Mouse (Mus musculus): Measurements from ENCODE around the gene Rp2. TPM values are rescaled to one million over a fixed set of nuclear protein-coding genes. Genes with fewer than 3 reads are reported as not detected.
A peak's percentile ranks its signal among the peaks of the same experiment; 100 is the strongest.

The Rp2 gene
- polyA plus RNA-seq, 1 experiment from 2014 or later: 18.2 TPM

DNA sequence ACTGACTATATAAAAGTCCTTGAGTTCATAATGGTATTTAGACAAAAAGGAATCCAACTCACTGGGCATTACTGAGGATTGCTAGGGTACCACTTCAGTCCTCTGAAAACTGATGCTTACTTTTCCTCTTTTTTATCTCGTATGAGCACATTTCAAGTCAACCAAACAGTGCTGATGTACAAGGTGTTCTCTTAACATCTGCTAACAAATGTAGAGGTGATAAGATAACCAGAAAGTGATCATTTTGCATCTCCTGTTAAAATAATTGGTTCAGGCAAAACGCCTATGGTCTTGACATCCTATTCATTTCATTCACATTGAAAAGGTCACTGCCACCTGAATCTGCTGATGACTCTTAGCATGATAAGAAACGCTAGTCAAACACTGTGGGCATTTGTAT is 28.7 kb downstream of the Rp2 start:
- H3K27me3 ChIP-seq (replicated peaks; ENCODE audit: low read depth, poor library complexity, severe bottlenecking): no peaks in the 10 kb centered on the region
- WGBS: 77% methylated on average over 3 of the region's 3 CpGs
- no peaks in the 10 kb centered on the region; the same call in 1 of the 2 replicates for H3K36me3 ChIP-seq (replicated peaks)
- H3K4me3 ChIP-seq: no peak overlapping the region
- H3K4me1 ChIP-seq: no peaks in the 10 kb centered on the region
- no peak for DNase-seq (ENCODE audit: low spot score)
- no peaks in the 10 kb centered on the region for H3K9me3 ChIP-seq
- no peak overlapping the region for H3K27ac ChIP-seq (replicated peaks)

- 81% methylated on average over 4 of the region's 4 CpGs for WGBS
- no peak for DNase-seq (ENCODE audit: low spot score)
- peaks cover 4% of the 10 kb centered on the region; the same call in 1 of the 2 replicates for H3K36me3 ChIP-seq (replicated peaks)
- no peaks in the 10 kb centered on the region for H3K27me3 ChIP-seq (replicated peaks; ENCODE audit: low read depth, poor library complexity, severe bottlenecking)
- no peaks in the 10 kb centered on the region for H3K9me3 ChIP-seq
- H3K4me3 ChIP-seq: no peak overlapping the region
- no peaks in the 10 kb centered on the region for H3K4me1 ChIP-seq
- no peak overlapping the region for H3K27ac ChIP-seq (replicated peaks)
Observed at GRCm38 (mm10) chrX:20404068-20404467, 39.8 kb downstream of the Rp2 start.

DNA sequence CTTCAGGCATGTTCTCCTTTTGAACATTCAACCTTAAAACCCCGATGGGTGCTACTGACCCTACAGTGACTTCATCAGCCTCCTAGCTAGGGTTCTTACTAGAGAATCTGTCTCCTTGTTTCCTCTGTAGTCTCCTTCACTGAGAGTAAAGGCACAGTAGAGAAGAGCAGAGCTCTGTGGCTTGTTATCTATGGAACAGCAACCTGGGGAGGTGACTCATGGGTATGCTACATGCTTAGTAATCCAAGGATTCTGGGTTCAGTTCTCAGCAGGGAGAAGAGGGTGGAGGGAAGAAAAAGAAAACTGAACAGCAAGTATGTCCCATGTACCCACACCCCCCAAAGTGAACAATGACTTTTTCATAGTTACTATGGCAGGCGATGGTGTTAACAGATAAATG is 42.6 kb downstream of the Rp2 start:
- no peak for DNase-seq (ENCODE audit: low spot score)
- Histone ChIP-seq H3K9me3 (no peaks in the 10 kb centered on the region), H3K36me3 (replicated peaks) (peaks cover 4% of the 10 kb centered on the region; the same call in 1 of the 2 replicates), H3K4me1 (no peaks in the 10 kb centered on the region), H3K27me3 (replicated peaks; ENCODE audit: low read depth, poor library complexity, severe bottlenecking) (no peaks in the 10 kb centered on the region), H3K4me3 (no peak overlapping the region), H3K27ac (replicated peaks) (no peak overlapping the region)
- WGBS: 99% methylated on average over 2 of the region's 2 CpGs

GRCm38 (mm10) chrX:20407676-20408075 is 43.4 kb downstream of the Rp2 start:
- Histone ChIP-seq H3K4me1 (no peaks in the 10 kb centered on the region), H3K27ac (replicated peaks) (no peak overlapping the region), H3K4me3 (no peak overlapping the region), H3K36me3 (replicated peaks) (peaks cover 4% of the 10 kb centered on the region; the same call in 1 of the 2 replicates), H3K9me3 (no peaks in the 10 kb centered on the region), H3K27me3 (replicated peaks; ENCODE audit: low read depth, poor library complexity, severe bottlenecking) (no peaks in the 10 kb centered on the region)
- DNase-seq (ENCODE audit: low spot score): no peak
- WGBS: 77% methylated on average over 2 of the region's 2 CpGs

DNA sequence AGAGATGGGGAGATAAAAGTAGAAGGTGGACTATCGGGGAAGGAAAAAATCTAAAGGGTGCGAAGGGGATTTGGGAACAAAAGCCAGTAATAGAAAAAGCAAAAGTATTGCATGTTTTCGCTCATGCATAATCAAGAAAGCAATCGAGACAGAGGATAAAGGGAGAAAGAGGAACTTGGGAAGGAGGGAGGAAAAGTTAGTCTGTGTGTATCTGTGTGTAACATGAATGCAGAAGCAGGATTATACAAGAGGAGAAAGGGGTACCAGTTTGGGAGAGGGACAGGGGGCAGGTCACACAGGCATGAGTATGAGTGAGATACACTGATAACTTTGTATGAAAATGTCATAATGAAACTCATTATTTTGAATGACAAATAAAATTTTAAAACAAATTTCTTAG is 47.1 kb downstream of the Rp2 start:
- Histone ChIP-seq H3K27ac (replicated peaks) (no peak overlapping the region), H3K36me3 (replicated peaks) (peaks cover under 1% of the 10 kb centered on the region; the same call in 1 of the 2 replicates), H3K27me3 (replicated peaks; ENCODE audit: low read depth, poor library complexity, severe bottlenecking) (no peaks in the 10 kb centered on the region), H3K9me3 (no peaks in the 10 kb centered on the region), H3K4me3 (no peak overlapping the region), H3K4me1 (no peaks in the 10 kb centered on the region)
- DNase-seq (ENCODE audit: low spot score): no peak
- WGBS: 90% methylated on average over 4 of the region's 4 CpGs

- Histone ChIP-seq H3K4me3 (no peak overlapping the region), H3K36me3 (replicated peaks) (no peaks in the 10 kb centered on the region), H3K9me3 (no peaks in the 10 kb centered on the region), H3K27me3 (replicated peaks; ENCODE audit: low read depth, poor library complexity, severe bottlenecking) (no peaks in the 10 kb centered on the region), H3K4me1 (no peaks in the 10 kb centered on the region), H3K27ac (replicated peaks) (no peak overlapping the region)
- DNase-seq (ENCODE audit: low spot score): no peak
- 70% methylated on average over 3 of the region's 3 CpGs for WGBS
Observed at GRCm38 (mm10) chrX:20412221-20412620, 47.9 kb downstream of the Rp2 start.

- no peaks in the 10 kb centered on the region for H3K4me1 ChIP-seq
- 61% methylated on average over 10 of the region's 10 CpGs for WGBS
- no peaks in the 10 kb centered on the region for H3K27me3 ChIP-seq (replicated peaks; ENCODE audit: low read depth, poor library complexity, severe bottlenecking)
- no peak for DNase-seq (ENCODE audit: low spot score)
- no peak overlapping the region for H3K27ac ChIP-seq (replicated peaks)
- no peak overlapping the region for H3K4me3 ChIP-seq
- no peaks in the 10 kb centered on the region for H3K36me3 ChIP-seq (replicated peaks)
- H3K9me3 ChIP-seq: no peaks in the 10 kb centered on the region
Observed at GRCm38 (mm10) chrX:20414885-20415622, 50.8 kb downstream of the Rp2 start.

- no peak overlapping the region for H3K4me3 ChIP-seq
- no peaks in the 10 kb centered on the region for H3K4me1 ChIP-seq
- no peak for DNase-seq (ENCODE audit: low spot score)
- no peaks in the 10 kb centered on the region for H3K36me3 ChIP-seq (replicated peaks)
- H3K9me3 ChIP-seq: no peaks in the 10 kb centered on the region
- no peak overlapping the region for H3K27ac ChIP-seq (replicated peaks)
- H3K27me3 ChIP-seq (replicated peaks; ENCODE audit: low read depth, poor library complexity, severe bottlenecking): no peaks in the 10 kb centered on the region
- WGBS: 90% methylated on average over 2 of the region's 2 CpGs
Observed at GRCm38 (mm10) chrX:20418461-20418860, 54.2 kb downstream of the Rp2 start.

GRCm38 (mm10) chrX:20419536-20419935 is 55.3 kb downstream of the Rp2 start:
- WGBS: 84% methylated on average over 4 of the region's 4 CpGs
- no peaks in the 10 kb centered on the region for H3K9me3 ChIP-seq
- no peak for DNase-seq (ENCODE audit: low spot score)
- H3K4me1 ChIP-seq: no peaks in the 10 kb centered on the region
- no peak overlapping the region for H3K4me3 ChIP-seq
- no peaks in the 10 kb centered on the region for H3K36me3 ChIP-seq (replicated peaks)
- H3K27ac ChIP-seq (replicated peaks): no peak overlapping the region
- H3K27me3 ChIP-seq (replicated peaks; ENCODE audit: low read depth, poor library complexity, severe bottlenecking): no peaks in the 10 kb centered on the region

- H3K27ac ChIP-seq (replicated peaks): peak within 1 kb of the TSS; percentile 90
- peaks cover 8% of the 10 kb centered on the region for H3K36me3 ChIP-seq (replicated peaks)
- peak within 1 kb of the TSS; percentile 72 for H3K4me3 ChIP-seq
- WGBS: 22% methylated on average over 62 of the region's 67 CpGs
- peak; percentile 88 for DNase-seq (ENCODE audit: low spot score)
- H3K9me3 ChIP-seq: 0 out of 2 replicates have a peak, but pooled peaks cover 10% of the 10 kb centered on the region
- peaks cover 3% of the 10 kb centered on the region; the same call in 1 of the 2 replicates for H3K4me1 ChIP-seq
- no peaks in the 10 kb centered on the region for H3K27me3 ChIP-seq (replicated peaks; ENCODE audit: low read depth, poor library complexity, severe bottlenecking)
Observed at GRCm38 (mm10) chrX:20425140-20425838, 61.0 kb downstream of the Rp2 start, which contains the start of gene Jade3. Gene Jade3 (plus strand): TSS chrX:20425688.

DNA sequence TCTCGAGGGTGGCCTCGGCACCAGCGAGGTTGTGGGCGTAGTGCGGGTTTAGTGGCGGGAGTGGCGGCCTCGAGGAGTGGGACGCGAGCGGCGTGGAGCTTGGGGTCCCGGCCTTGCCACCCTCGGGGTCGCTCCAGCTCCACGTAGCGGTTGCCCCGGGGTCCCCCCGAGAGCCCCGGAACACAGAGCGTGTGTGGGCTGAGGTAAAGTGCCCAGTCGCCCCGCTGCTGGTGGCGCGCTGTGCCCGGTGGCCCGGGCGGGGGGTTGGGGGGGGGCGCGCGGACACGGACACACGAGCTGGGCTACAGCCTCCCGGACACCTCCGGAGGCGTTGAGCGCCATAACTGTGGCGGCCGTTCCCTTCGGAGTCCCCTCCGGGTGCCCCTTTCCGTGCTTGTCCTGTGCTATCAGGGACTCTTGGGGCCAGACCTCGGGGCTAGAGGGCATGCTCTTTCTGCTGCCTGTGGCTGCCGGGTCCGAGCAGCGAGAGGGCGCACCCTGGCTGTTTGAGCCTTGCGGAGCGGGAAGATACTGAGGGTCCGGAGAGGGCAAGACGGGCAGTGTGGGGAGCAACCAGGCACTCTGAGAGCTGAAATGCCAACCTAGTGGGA is 61.7 kb downstream of the Rp2 start:
- DNase-seq (ENCODE audit: low spot score): peak; percentile 54
- H3K27ac ChIP-seq (replicated peaks): peak overlapping the region; percentile 90
- peak overlapping the region; percentile 72 for H3K4me3 ChIP-seq
- 0 out of 2 replicates have a peak, but pooled peaks cover 10% of the 10 kb centered on the region for H3K9me3 ChIP-seq
- peaks cover 3% of the 10 kb centered on the region; the same call in 1 of the 2 replicates for H3K4me1 ChIP-seq
- H3K36me3 ChIP-seq (replicated peaks): peaks cover 11% of the 10 kb centered on the region
- no peaks in the 10 kb centered on the region for H3K27me3 ChIP-seq (replicated peaks; ENCODE audit: low read depth, poor library complexity, severe bottlenecking)
- 15% methylated on average over 51 of the region's 51 CpGs for whole genome bisulfite sequencing
